Mouse (Mus musculus): ENCODE data around the gene Kcnip2.

Gene Kcnip2
- long read RNA-seq, experiment 1, partial matches to known transcripts, result 0 of 1 reads
- long read RNA-seq, experiment 1, other reads (novel, unspliced or antisense), result 1 of 1 reads
- long read RNA-seq, experiment 2, result 0 reads

GRCm38 (mm10) chr19:45815831-45816405 is at the start of gene Kcnip2:
TSS of gene Kcnip2 (minus strand) at chr19:45816061.
- intact Hi-C loops (cut with DNase I), result no loop called here

- intact Hi-C loops (cut with DNase I), result no loop called here
Measured at GRCm38 (mm10) chr19:45855284-45855920, 39.5 kb upstream of the Kcnip2 start.

- intact Hi-C loops (cut with DNase I), result no loop called here
Measured at GRCm38 (mm10) chr19:45854521-45854920, 38.7 kb upstream of the Kcnip2 start.

- intact Hi-C loops (cut with DNase I), result loop anchor here (5.0 kb wide), 1 partner anchor 35 kb away; no protein-coding TSS in a partner anchor
Measured at GRCm38 (mm10) chr19:45847733-45848093, 31.9 kb upstream of the Kcnip2 start.

- intact Hi-C loops (cut with DNase I), result loop anchor here (5.0 kb wide), 1 partner anchor 35 kb away; no protein-coding TSS in a partner anchor
Measured at GRCm38 (mm10) chr19:45847016-45847732, 31.3 kb upstream of the Kcnip2 start.

GRCm38 (mm10) chr19:45844209-45844608 is 28.3 kb upstream of the Kcnip2 start:
- intact Hi-C loops (cut with DNase I), result no loop called here

- intact Hi-C loops (cut with DNase I), result no loop called here
Measured at GRCm38 (mm10) chr19:45843424-45843823, 27.6 kb upstream of the Kcnip2 start.

- intact Hi-C loops (cut with DNase I), result no loop called here
Measured at GRCm38 (mm10) chr19:45837050-45837994, 21.5 kb upstream of the Kcnip2 start.

GRCm38 (mm10) chr19:45835490-45835889 is 19.6 kb upstream of the Kcnip2 start:
- intact Hi-C loops (cut with DNase I), result no loop called here

GRCm38 (mm10) chr19:45833665-45834064 is 17.8 kb upstream of the Kcnip2 start:
- intact Hi-C loops (cut with DNase I), result no loop called here

GRCm38 (mm10) chr19:45830679-45831078 is 14.8 kb upstream of the Kcnip2 start:
- intact Hi-C loops (cut with DNase I), result no loop called here

GRCm38 (mm10) chr19:45827736-45828135 is 11.9 kb upstream of the Kcnip2 start:
- intact Hi-C loops (cut with DNase I), result no loop called here

- intact Hi-C loops (cut with DNase I), result no loop called here
Measured at GRCm38 (mm10) chr19:45827125-45827524, 11.3 kb upstream of the Kcnip2 start.

- intact Hi-C loops (cut with DNase I), result no loop called here
Measured at GRCm38 (mm10) chr19:45826146-45826545, 10.3 kb upstream of the Kcnip2 start.

- intact Hi-C loops (cut with DNase I), result no loop called here
Measured at GRCm38 (mm10) chr19:45821832-45822231, 6.0 kb upstream of the Kcnip2 start.

- intact Hi-C loops (cut with DNase I), result no loop called here
Measured at GRCm38 (mm10) chr19:45817816-45818490, 2.1 kb upstream of the Kcnip2 start.

GRCm38 (mm10) chr19:45816727-45817126 is 866 bp upstream of the Kcnip2 start:
- intact Hi-C loops (cut with DNase I), result no loop called here

GRCm38 (mm10) chr19:45815170-45815569 is 691 bp downstream of the Kcnip2 start:
- intact Hi-C loops (cut with DNase I), result no loop called here

GRCm38 (mm10) chr19:45813801-45814200 is 2.1 kb downstream of the Kcnip2 start:
- intact Hi-C loops (cut with DNase I), result loop anchor here (2.0 to 5.0 kb wide), 3 partner anchors 34 to 201 kb away; no protein-coding TSS in a partner anchor

- intact Hi-C loops (cut with DNase I), result loop anchor here (2.0 to 5.0 kb wide), 3 partner anchors 34 to 202 kb away; no protein-coding TSS in a partner anchor
Measured at GRCm38 (mm10) chr19:45813263-45813662, 2.6 kb downstream of the Kcnip2 start.

Data from adrenal gland (tissue).